Mouse (Mus musculus) heart, postnatal 10 days (tissue): ENCODE data around the gene Inhbe. TPM values are rescaled to one million over a fixed set of nuclear protein-coding genes. Genes with fewer than 3 reads are reported as not detected.
"Not testable (repeated sequence)": the region's sequence is repeated elsewhere in the genome, so short reads cannot be mapped to it uniquely, and the experiment has no call there.

Experiments used
- DNase-seq, 2 experiments: peaks; one replicate each; pipeline ENCODE4 v3.0.0; 2021
- intact Hi-C: fragments of 180-260 bp; cut with DNase I; formaldehyde crosslinking; loops from one replicate; pipeline ENCODE4 v1.15.1; 2025
- total RNA-seq, 2 experiments: library from RNA; stranded (reverse); gene quantifications; 2 replicates each; pipeline ENCODE4 v1.2.3; 2021

Gene Inhbe
- total RNA-seq, 2 experiments from 2014 or later, result not detected

DNA sequence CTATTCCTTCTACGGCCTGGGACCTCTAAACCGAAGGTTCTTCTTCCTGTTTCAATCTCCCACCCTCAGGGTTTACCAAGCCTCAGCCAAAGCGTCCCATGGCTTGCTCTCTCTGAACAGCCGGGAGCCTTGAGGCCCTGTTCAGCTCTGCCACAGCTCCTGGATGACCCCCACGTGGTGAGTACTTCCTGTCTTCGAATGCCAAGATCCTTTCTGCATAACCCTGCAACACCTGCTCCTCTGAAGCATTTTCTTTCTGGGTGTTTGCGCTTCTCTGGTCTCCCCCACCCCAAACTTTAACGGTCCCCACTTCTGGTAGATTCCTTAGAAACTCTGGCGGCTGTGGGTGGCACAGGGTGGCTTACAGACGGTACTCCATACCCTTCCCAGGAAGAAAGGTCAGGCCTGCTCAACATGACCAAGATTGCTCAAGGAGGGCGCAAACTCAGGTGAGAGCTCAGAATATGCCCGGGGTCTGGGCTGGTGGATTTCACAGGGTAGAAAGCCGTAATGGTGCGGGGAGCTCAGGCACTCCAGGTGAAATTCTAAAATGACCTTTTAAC, 28.7 kb downstream of the Inhbe start:
- DNase-seq, result no peak
- intact Hi-C loops, result no loop called here

- intact Hi-C loops, result no loop called here
- peak; percentile 41 to 45 for DNase-seq
These were observed 29.7 kb downstream of the Inhbe start for GRCm38 (mm10) chr10:127324495-127324894.

DNA sequence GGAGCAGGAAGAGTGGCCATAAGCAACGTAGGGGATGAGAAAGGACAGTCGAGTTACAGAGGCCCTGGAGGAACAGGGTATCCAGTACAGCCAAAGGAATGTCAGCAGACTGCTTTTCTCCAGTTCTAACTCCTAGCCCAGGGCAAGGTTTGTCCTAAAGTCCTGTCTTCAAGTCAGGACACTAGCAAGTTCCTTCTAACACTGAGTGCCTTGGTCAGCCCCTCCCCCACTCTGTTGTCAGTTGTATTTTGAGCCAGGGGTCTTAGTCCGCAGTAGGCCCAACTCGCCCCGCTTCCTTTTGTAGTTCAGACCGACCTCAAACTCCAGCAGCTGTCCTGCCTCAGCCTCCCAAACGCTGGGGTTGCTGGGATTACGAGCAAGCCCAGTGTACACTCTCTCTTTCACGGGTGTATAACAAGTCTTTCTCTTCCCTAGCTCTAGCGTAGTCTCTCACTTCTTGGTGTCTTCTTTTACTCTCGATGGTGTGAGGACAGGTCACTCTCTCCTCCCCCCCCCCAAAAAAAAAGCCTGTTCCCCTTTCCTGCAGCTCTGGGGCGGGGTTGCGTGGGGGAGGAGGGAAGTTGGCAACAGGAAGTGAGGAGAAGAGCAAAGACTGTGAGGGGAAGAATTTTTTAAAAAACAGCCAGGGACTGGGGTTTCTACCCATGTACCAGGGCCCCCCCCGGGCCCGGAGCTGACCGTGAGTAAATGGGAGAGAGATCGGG, 30.9 kb downstream of the Inhbe start:
- intact Hi-C loops, result no loop called here
- DNase-seq, result no peak

DNA sequence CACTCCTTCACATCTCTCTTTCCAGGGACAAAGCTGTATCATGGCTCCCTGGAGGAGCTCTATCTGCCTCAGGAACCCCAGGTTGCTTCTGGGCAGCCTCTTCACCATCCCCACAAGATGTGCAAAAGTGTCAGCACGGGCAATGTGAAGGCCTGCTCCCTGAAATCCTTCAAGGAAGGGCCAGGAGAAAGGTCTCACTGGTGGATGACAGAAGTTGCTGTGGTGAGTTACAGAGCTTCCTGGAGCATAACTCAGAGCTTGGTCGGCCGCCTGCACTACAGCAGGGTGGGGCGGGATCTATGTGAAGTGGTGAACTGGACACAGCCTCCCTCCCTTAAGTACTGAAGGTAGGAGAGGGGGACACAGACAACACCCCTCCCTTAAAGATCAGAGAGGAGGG, 31.5 kb downstream of the Inhbe start:
- DNase-seq, result no peak
- intact Hi-C loops, result no loop called here

DNA sequence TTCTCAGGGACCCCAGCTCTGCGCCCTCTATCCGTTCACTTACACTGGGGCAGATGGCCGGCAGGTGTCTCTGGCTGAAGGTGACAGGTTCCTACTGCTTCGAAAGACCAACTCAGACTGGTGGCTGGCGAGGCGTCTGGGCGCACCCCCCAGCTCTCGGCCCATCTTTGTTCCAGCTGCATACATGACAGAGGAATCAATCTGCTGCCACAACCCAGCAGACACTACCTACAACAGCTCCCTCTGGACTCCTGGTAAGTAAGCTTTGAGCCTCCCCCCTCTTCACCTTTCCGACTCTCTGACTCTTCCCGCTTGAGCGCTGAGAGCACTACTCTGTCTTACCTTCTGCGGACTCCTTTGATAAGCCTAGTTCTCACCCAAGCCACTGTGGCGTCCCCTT, 32.0 kb downstream of the Inhbe start:
- intact Hi-C loops, result no loop called here
- no peak for DNase-seq

DNA sequence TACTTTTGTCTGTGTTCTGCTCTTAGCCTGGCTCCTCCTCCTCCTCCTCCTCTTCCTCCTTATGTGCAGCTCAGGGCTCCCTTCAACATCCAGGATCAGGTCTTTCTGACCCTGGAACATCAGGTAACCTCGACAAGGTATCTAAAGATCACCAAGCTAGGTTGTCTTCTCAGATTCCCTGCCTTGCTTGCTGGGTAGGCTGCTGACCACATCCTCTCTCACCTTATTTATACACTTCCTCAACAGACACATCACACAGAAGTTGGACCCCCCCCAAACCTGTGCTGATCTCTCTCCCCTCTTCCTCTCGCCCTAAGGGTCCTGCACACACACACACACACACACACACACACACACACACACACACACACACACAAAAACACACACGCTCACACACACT, 32.6 kb downstream of the Inhbe start, which contains the start of gene Arhgap9:
TSS of gene Arhgap9 (plus strand) at position 344 of the 400 bp plus-strand sequence.
- intact Hi-C loops, result no loop called here
- DNase-seq, result no peak

GRCm38 (mm10) chr10:127319969-127320368, 34.2 kb downstream of the Inhbe start:
- no peak for DNase-seq
- intact Hi-C loops, result no loop called here

DNA sequence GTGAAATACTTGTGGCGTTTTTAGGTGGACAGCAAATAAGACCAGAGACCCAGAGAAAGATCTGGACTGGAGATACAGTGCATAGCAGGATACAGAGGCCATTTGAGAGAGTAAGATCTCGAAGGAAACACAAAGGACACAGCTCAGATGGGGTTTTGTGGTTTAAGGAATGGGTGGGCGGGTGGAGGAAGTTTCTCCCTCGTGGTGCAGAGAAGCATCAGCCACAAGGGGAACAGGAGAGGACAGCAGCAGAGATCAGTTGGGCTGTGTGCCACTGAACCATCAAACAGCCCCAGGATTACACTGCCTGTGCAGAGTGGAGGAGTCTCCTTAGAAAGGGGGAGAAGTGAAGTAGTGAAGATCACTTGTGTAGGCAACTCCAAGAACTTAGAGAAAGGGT, 36.2 kb downstream of the Inhbe start:
- no peak for DNase-seq
- intact Hi-C loops, result no loop called here

- DNase-seq, result no peak
- intact Hi-C loops, result no loop called here
These were observed 36.9 kb downstream of the Inhbe start for GRCm38 (mm10) chr10:127317277-127317676.

- intact Hi-C loops, result not testable (repeated sequence)
These were observed 39.3 kb downstream of the Inhbe start for GRCm38 (mm10) chr10:127314950-127315349.

GRCm38 (mm10) chr10:127313516-127313915, 40.7 kb downstream of the Inhbe start:
- DNase-seq, intact Hi-C loops: not testable (repeated sequence)

More at GRCm38 (mm10) chr10:127314950-127315349, 39.3 kb downstream of the Inhbe start:
- DNase-seq, result not testable (repeated sequence)

- DNase-seq, result no peak
These were observed 41.4 kb downstream of the Inhbe start for GRCm38 (mm10) chr10:127312858-127313257.

GRCm38 (mm10) chr10:127312356-127312676, 41.9 kb downstream of the Inhbe start:
- DNase-seq, result peak; percentile 90 to 93
- intact Hi-C loops, result loop anchor here (1.0 kb wide), 2 partner anchors 20 to 47 kb away; no protein-coding TSS in a partner anchor

More at GRCm38 (mm10) chr10:127312858-127313257, 41.4 kb downstream of the Inhbe start:
- intact Hi-C loops, result loop anchor here (1.0 kb wide), 2 partner anchors 21 to 48 kb away; no protein-coding TSS in a partner anchor

DNA sequence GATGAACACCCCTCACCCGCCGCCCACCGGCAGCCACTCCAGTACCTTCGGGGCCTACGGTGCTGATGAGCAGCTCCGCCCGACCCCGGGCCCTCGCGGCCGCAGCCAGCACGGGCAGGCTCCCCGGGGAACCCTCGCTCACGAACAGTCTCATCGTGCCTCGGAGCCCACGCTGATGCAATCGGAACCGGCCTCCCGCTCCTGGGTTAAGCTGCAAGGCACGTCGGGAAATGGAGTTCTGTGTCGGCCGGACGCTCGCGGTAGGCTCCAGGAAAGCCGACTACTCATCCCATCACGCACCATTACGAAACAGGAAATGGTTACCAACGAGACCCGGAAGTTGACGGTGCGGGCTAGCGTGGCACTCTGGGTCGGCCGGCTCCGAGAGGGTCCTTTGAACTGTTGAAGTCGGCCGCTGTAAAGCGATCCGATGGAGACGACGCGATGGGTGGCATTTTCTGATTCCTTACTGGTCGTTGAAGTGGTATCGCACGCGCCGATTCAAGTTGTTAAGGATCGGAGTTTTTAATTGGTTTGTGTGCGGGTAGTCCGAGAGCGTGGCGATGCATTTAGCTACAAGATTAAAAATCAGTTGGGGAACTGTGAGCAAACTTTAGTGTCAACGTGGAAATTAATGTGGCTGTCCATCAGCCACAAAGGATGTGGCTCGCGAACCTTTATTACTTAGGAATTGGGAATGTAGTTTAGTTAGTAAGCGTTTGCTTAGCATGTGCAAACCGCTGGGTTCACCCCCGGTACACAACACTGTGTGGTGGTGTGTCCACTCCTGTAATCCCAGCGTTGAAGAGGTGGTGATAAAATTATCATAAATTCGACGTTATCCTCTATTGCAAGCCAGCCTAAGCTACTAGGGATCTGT, 42.5 kb downstream of the Inhbe start, which contains the start of gene Mars:
TSS of gene Mars (minus strand) at position 311 of the 880 bp plus-strand sequence.
- peak; percentile 97 to 98 for DNase-seq
- intact Hi-C loops, result loop anchor here (1.0 kb wide), 2 partner anchors 19 to 46 kb away; no protein-coding TSS in a partner anchor

GRCm38 (mm10) chr10:127310523-127311475, 43.4 kb downstream of the Inhbe start:
- intact Hi-C loops, result no loop called here
- DNase-seq, result peak in 1 of 2 experiments; percentile 65

- intact Hi-C loops, DNase-seq: not testable (repeated sequence)
These were observed 45.0 kb downstream of the Inhbe start for GRCm38 (mm10) chr10:127309167-127309566.

GRCm38 (mm10) chr10:127303136-127303535, 51.1 kb downstream of the Inhbe start:
- DNase-seq, result no peak
- intact Hi-C loops, result no loop called here

- intact Hi-C loops, result no loop called here
- DNase-seq, result no peak
These were observed 53.9 kb downstream of the Inhbe start for GRCm38 (mm10) chr10:127300361-127300760.
